Mouse (Mus musculus): ENCODE data around the gene Gm43951.
"Not testable (repeated sequence)": the region's sequence is repeated elsewhere in the genome, so short reads cannot be mapped to it uniquely, and the experiment has no call there.

Gm43951 gene

GRCm38 (mm10) chr11:72203440-72203839 is 3.2 kb downstream of the Gm43951 start:
- DNase-seq (ENCODE audit: low read depth, low spot score), result no peak

GRCm38 (mm10) chr11:72196506-72196905 is 10.1 kb downstream of the Gm43951 start:
- DNase-seq (ENCODE audit: low read depth, low spot score), result no peak

- no peak for DNase-seq (ENCODE audit: low read depth, low spot score)
These were observed 12.4 kb downstream of the Gm43951 start for GRCm38 (mm10) chr11:72194259-72194658.

GRCm38 (mm10) chr11:72190857-72191256 is 15.8 kb downstream of the Gm43951 start:
- DNase-seq (ENCODE audit: low read depth, low spot score), result no peak

- DNase-seq (ENCODE audit: low read depth, low spot score), result no peak
These were observed 22.4 kb downstream of the Gm43951 start for GRCm38 (mm10) chr11:72184252-72184651.

- no peak for DNase-seq (ENCODE audit: low read depth, low spot score)
These were observed 25.5 kb downstream of the Gm43951 start for GRCm38 (mm10) chr11:72181136-72181535.

GRCm38 (mm10) chr11:72180556-72180955 is 26.1 kb downstream of the Gm43951 start:
- no peak for DNase-seq (ENCODE audit: low read depth, low spot score)

- DNase-seq (ENCODE audit: low read depth, low spot score), result no peak
These were observed 30.1 kb downstream of the Gm43951 start for GRCm38 (mm10) chr11:72176553-72176952.

- DNase-seq (ENCODE audit: low read depth, low spot score), result no peak
These were observed 30.7 kb downstream of the Gm43951 start for GRCm38 (mm10) chr11:72175966-72176365.

GRCm38 (mm10) chr11:72174721-72175120 is 31.9 kb downstream of the Gm43951 start:
- DNase-seq (ENCODE audit: low read depth, low spot score), result no peak

GRCm38 (mm10) chr11:72173506-72173905 is 33.1 kb downstream of the Gm43951 start:
- DNase-seq (ENCODE audit: low read depth, low spot score), result no peak

- DNase-seq (ENCODE audit: low read depth, low spot score), result not testable (repeated sequence)
These were observed 34.7 kb downstream of the Gm43951 start for GRCm38 (mm10) chr11:72171906-72172305.

GRCm38 (mm10) chr11:72169871-72170270 is 36.8 kb downstream of the Gm43951 start:
- no peak for DNase-seq (ENCODE audit: low read depth, low spot score)

- DNase-seq (ENCODE audit: low read depth, low spot score), result no peak
These were observed 43.4 kb downstream of the Gm43951 start for GRCm38 (mm10) chr11:72163198-72163597.

- DNase-seq (ENCODE audit: low read depth, low spot score), result no peak
These were observed 50.0 kb downstream of the Gm43951 start for GRCm38 (mm10) chr11:72156624-72157023.

GRCm38 (mm10) chr11:72155981-72156428 is 50.6 kb downstream of the Gm43951 start:
- no peak for DNase-seq (ENCODE audit: low read depth, low spot score)

- no peak for DNase-seq (ENCODE audit: low read depth, low spot score)
These were observed 51.3 kb downstream of the Gm43951 start for GRCm38 (mm10) chr11:72155186-72155980.
